Mouse (Mus musculus) MEL (cell line): ENCODE data around the gene Rassf10. TPM values are rescaled to one million over a fixed set of nuclear protein-coding genes. Genes with fewer than 3 reads are reported as not detected.

Experiments
- DNase-seq: peaks from one replicate; pipeline ENCODE4 v3.0.0; 2011; ENCODE audit warnings: low read depth, low spot score
- H3K27ac ChIP-seq: 2 replicates; pipeline ENCODE4 v1.5.1; 2012; ENCODE audit warnings: low read depth, mild to moderate bottlenecking, control low read depth, low read length, moderate library complexity; ENCODE audit not compliant: control insufficient read depth
- H3K27me3 ChIP-seq, 2 experiments: fragments of 150-350 bp in 1 of 2; sonication (generic) in 1 of 2; 2 replicates each; pipeline ENCODE4 v1.6.1; 2012; ENCODE audit warnings: low read length in 2 of 2, mild to moderate bottlenecking in 2 of 2, improper control_type of control experiment in 1 of 2, moderate library complexity in 1 of 2; ENCODE audit not compliant: insufficient read depth in 2 of 2, control insufficient read depth in 1 of 2
- H3K36me3 ChIP-seq, 2 experiments: 2 replicates each; pipeline ENCODE4 v1.6.1; 2012 to 2014; ENCODE audit warnings: low read length in 2 of 2, improper control_type of control experiment in 1 of 2, inconsistent platforms in 1 of 2, mild to moderate bottlenecking in 1 of 2; ENCODE audit not compliant: insufficient read depth in 2 of 2, control insufficient read depth in 1 of 2
- H3K4me1 ChIP-seq, 2 experiments: fragments of 150-350 bp in 1 of 2; sonication (generic) in 1 of 2; 2 replicates each; pipeline ENCODE4 v1.6.1; 2012; ENCODE audit warnings: low read length in 2 of 2, improper control_type of control experiment in 1 of 2, mild to moderate bottlenecking in 1 of 2; ENCODE audit not compliant: insufficient read depth in 2 of 2, control insufficient read depth in 1 of 2
- H3K4me3 ChIP-seq, 2 experiments: fragments of 150-350 bp in 1 of 2; sonication (generic) in 1 of 2; 2 replicates each; pipeline ENCODE4 v1.5.1; 2012; ENCODE audit warnings: low read depth in 2 of 2, low read length in 2 of 2, mild to moderate bottlenecking in 2 of 2, moderate library complexity in 2 of 2, control low read depth in 1 of 2, improper control_type of control experiment in 1 of 2; ENCODE audit not compliant: control insufficient read depth in 1 of 2, insufficient read depth in 1 of 2
- H3K79me2 ChIP-seq: 2 replicates; pipeline ENCODE4 v1.6.1; 2012; ENCODE audit warnings: mild to moderate bottlenecking, low read length, moderate library complexity; ENCODE audit not compliant: control insufficient read depth, poor library complexity, insufficient read depth
- H3K9ac ChIP-seq: 2 replicates; pipeline ENCODE4 v1.6.1; 2012; ENCODE audit warnings: low read depth, mild to moderate bottlenecking, control low read depth, low read length, moderate library complexity; ENCODE audit not compliant: control insufficient read depth, poor library complexity, severe bottlenecking
- H3K9me3 ChIP-seq: fragments of 150-350 bp; sonication (generic); replicated peaks from 2 replicates; pipeline ENCODE4 v1.6.1; 2012; ENCODE audit warnings: mild to moderate bottlenecking, low read length, improper control_type of control experiment, moderate library complexity; ENCODE audit not compliant: insufficient read depth
- CHD1 ChIP-seq: IDR thresholded peaks from 2 replicates; pipeline ENCODE4 v1.6.1; 2012; ENCODE audit warnings: low read depth, mild to moderate bottlenecking, inconsistent platforms, low read length, improper control_type of control experiment
- CTCF ChIP-seq, 3 experiments: IDR thresholded peaks in 2 of 3; conservative IDR thresholded peaks in 1 of 3; 2 replicates each; pipeline ENCODE4 v1.5.1; 2011 to 2012; ENCODE audit warnings: low read length in 3 of 3, low read depth in 2 of 3, mild to moderate bottlenecking in 2 of 3, improper control_type of control experiment in 1 of 3, inconsistent platforms in 1 of 3, mixed read lengths in 1 of 3, moderate library complexity in 1 of 3; ENCODE audit not compliant: control insufficient read depth in 1 of 3, insufficient read depth in 1 of 3, poor library complexity in 1 of 3, severe bottlenecking in 1 of 3
- EP300 ChIP-seq, 2 experiments: IDR thresholded peaks; 2 replicates each; pipeline ENCODE4 v1.6.1; 2011; ENCODE audit warnings: improper control_type of control experiment in 2 of 2, low read length in 2 of 2, low read depth in 1 of 2, mild to moderate bottlenecking in 1 of 2
- GABPA ChIP-seq: IDR thresholded peaks from 2 replicates; pipeline ENCODE4 v1.6.1; 2012; ENCODE audit warnings: low read depth, mild to moderate bottlenecking, inconsistent platforms, low read length, improper control_type of control experiment, moderate library complexity
- HCFC1 ChIP-seq: IDR thresholded peaks from 2 replicates; pipeline ENCODE4 v1.6.1; 2012; ENCODE audit warnings: low read depth, mild to moderate bottlenecking, inconsistent platforms, low read length, improper control_type of control experiment, moderate library complexity
- JUND ChIP-seq: IDR thresholded peaks from 2 replicates; pipeline ENCODE4 v1.6.1; 2011; ENCODE audit warnings: low read depth, mild to moderate bottlenecking, improper control_type of control experiment, low read length
- KAT2A ChIP-seq: conservative IDR thresholded peaks from 2 replicates; pipeline ENCODE4 v1.6.1; 2012; ENCODE audit warnings: low read depth, low read length, improper control_type of control experiment, inconsistent platforms
- MAFK ChIP-seq: IDR thresholded peaks from 2 replicates; pipeline ENCODE4 v1.6.1; 2011; ENCODE audit warnings: low read depth, mild to moderate bottlenecking, low read length, improper control_type of control experiment, borderline replicate concordance
- MAZ ChIP-seq: IDR thresholded peaks from 2 replicates; pipeline ENCODE4 v1.6.1; 2012; ENCODE audit warnings: low read depth, mild to moderate bottlenecking, inconsistent platforms, low read length, improper control_type of control experiment
- MEF2A ChIP-seq: IDR thresholded peaks from 2 replicates; pipeline ENCODE4 v1.6.1; 2014; ENCODE audit warnings: low read depth, mild to moderate bottlenecking, inconsistent platforms, low read length, improper control_type of control experiment; ENCODE audit not compliant: poor library complexity, insufficient replicate concordance, severe bottlenecking; ENCODE audit errors: extremely low read depth
- MXI1 ChIP-seq: IDR thresholded peaks from 2 replicates; pipeline ENCODE4 v1.6.1; 2011; ENCODE audit warnings: mild to moderate bottlenecking, low read depth, low read length, improper control_type of control experiment
- POLR2AphosphoS5 ChIP-seq: IDR thresholded peaks from 2 replicates; pipeline ENCODE4 v1.6.1; 2012; ENCODE audit warnings: low read depth, borderline replicate concordance, mild to moderate bottlenecking, inconsistent platforms, low read length, moderate library complexity, mixed read lengths
- RCOR1 ChIP-seq: IDR thresholded peaks from 2 replicates; pipeline ENCODE4 v1.6.1; 2012; ENCODE audit warnings: low read depth, mild to moderate bottlenecking, inconsistent platforms, low read length, improper control_type of control experiment
- SIN3A ChIP-seq: IDR thresholded peaks from 2 replicates; pipeline ENCODE4 v1.6.1; 2012; ENCODE audit warnings: low read length, improper control_type of control experiment, inconsistent platforms
- USF2 ChIP-seq, 2 experiments: IDR thresholded peaks; 2 replicates each; pipeline ENCODE4 v1.6.1; 2011 to 2012; ENCODE audit warnings: improper control_type of control experiment in 2 of 2, low read length in 2 of 2, borderline replicate concordance in 1 of 2, inconsistent platforms in 1 of 2, low read depth in 1 of 2, mild to moderate bottlenecking in 1 of 2; ENCODE audit not compliant: insufficient read depth in 1 of 2
- ZC3H11A ChIP-seq: IDR thresholded peaks from 2 replicates; pipeline ENCODE4 v1.6.1; 2012; ENCODE audit warnings: low read depth, mild to moderate bottlenecking, inconsistent platforms, low read length, improper control_type of control experiment
- ZKSCAN1 ChIP-seq: IDR thresholded peaks from 2 replicates; pipeline ENCODE4 v1.6.1; 2012; ENCODE audit warnings: low read depth, mild to moderate bottlenecking, inconsistent platforms, low read length, improper control_type of control experiment, moderate library complexity
- ZMIZ1 ChIP-seq: IDR thresholded peaks from 2 replicates; pipeline ENCODE4 v1.6.1; 2012; ENCODE audit warnings: low read depth, mild to moderate bottlenecking, inconsistent platforms, low read length, improper control_type of control experiment, moderate library complexity
- ZNF384 ChIP-seq: IDR thresholded peaks from 2 replicates; pipeline ENCODE4 v1.6.1; 2012; ENCODE audit warnings: low read depth, mild to moderate bottlenecking, inconsistent platforms, low read length, improper control_type of control experiment
- polyA plus RNA-seq, 2 experiments: library from polyadenylated mRNA; stranded (reverse) in 1 of 2; unstranded in 1 of 2; fragments of >175 nt in 1 of 2; fragments of >200 nt in 1 of 2; gene quantifications; 2 replicates each; pipeline versions ENCODE4 v1.2.1 to v1.2.4; 2012; ENCODE audit warnings: low replicate concordance in 2 of 2, low read depth in 1 of 2; ENCODE audit not compliant: insufficient read length in 2 of 2, insufficient read depth in 1 of 2, missing spikeins in 1 of 2
- total RNA-seq: library from RNA; depleted of rRNA; stranded (reverse); fragments of 300-350 nt; gene quantifications from 2 replicates; pipeline ENCODE4 v1.2.3, GENCODE M21; 2012

Rassf10 gene
- total and polyA plus RNA-seq, 3 experiments: not detected

DNA sequence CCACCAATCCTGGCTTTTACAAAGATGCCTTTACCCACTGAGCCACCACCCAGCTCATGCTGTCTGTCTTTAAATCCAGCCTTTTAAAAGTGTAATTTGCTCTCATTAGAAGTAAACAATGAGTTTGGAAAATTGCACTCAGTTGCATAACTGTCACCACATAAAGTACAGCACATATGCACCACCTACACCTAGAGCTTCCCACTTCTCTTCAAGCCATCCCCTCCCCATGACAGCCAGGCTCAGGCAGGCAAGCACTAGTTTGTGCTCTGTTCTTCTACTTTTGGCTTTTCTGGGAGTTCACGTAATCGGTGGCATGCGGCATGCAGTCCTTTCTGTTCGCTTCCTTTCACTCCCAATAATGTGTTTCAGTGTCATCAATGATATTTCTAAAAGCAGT lies 38.2 kb upstream of the Rassf10 start:
- no peak overlapping the region for H3K27ac ChIP-seq
- H3K4me3 ChIP-seq: no peak overlapping the region
- no peak overlapping the region for H3K9ac ChIP-seq
- no peak for TF ChIP-seq POLR2AphosphoS5
- TF ChIP-seq ZNF384: no peak
- TF ChIP-seq CTCF (IDR thresholded peaks at IDR 0.05 in 2 of 3, conservative IDR thresholded peaks at IDR 0.05 in 1 of 3; ENCODE audit: control insufficient read depth in 1 of 3, insufficient read depth in 1 of 3, low read depth in 2 of 3, low read length in 3 of 3, poor library complexity in 1 of 3, severe bottlenecking in 1 of 3): no peak
- no peak for TF ChIP-seq MAFK
- TF ChIP-seq MXI1: no peak
- H3K36me3 ChIP-seq: no peaks in the 10 kb centered on the region
- DNase-seq: no peak
- no peaks in the 10 kb centered on the region for H3K4me1 ChIP-seq
- no peaks in the 10 kb centered on the region for H3K27me3 ChIP-seq
- H3K79me2 ChIP-seq: no peaks in the 10 kb centered on the region
- no peaks in the 10 kb centered on the region for H3K9me3 ChIP-seq

GRCm38 (mm10) chr7:112917613-112918278 lies 36.0 kb upstream of the Rassf10 start:
- Histone ChIP-seq H3K9ac (no peak overlapping the region), H3K9me3 (no peaks in the 10 kb centered on the region), H3K27me3 (no peaks in the 10 kb centered on the region), H3K4me3 (no peak overlapping the region), H3K36me3 (no peaks in the 10 kb centered on the region), H3K4me1 (no peaks in the 10 kb centered on the region), H3K27ac (no peak overlapping the region), H3K79me2 (no peaks in the 10 kb centered on the region)
- TF ChIP-seq RCOR1: no peak
- no peak for TF ChIP-seq HCFC1
- TF ChIP-seq ZKSCAN1: no peak
- no peak for TF ChIP-seq CHD1
- no peak for TF ChIP-seq GABPA
- TF ChIP-seq ZMIZ1: no peak
- no peak for TF ChIP-seq SIN3A
- TF ChIP-seq MEF2A: no peak
- DNase-seq: no peak

DNA sequence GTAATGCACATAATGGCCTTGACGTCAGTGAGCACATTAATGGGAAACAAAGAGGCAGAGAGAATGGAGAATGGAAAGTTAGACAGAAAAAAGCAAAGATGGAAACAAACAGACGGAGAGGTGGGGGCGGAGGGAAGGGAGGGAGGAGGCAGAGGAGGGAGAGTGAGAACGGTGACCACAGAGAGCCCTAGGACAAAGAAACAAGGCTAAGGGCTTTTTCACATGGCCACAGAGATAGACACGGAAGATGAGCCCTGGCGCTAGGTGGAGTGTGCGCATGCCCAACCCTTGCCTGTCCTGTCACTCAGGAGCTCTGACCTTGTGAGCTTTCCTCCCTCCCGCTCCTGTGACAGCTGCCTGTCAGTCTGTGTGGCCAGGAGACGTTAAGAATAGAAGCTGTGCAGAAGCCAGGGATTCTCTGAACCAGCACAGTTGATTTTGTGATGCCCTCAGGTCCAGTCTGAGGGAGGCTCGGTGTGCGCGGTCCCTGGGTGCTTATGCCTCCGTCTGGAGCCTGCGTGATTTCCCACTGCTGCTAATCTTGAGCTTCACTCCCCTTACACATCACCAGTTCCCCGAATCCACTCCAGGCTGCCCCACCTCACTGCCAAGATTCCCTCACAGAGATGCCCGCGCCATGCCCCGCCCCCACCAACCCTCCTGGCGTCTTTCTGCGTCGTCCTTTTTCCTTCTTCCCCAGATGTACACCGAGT lies 35.3 kb upstream of the Rassf10 start:
- Histone ChIP-seq H3K9me3 (no peaks in the 10 kb centered on the region), H3K27me3 (no peaks in the 10 kb centered on the region), H3K27ac (no peak overlapping the region), H3K4me1 (no peaks in the 10 kb centered on the region), H3K79me2 (no peaks in the 10 kb centered on the region), H3K4me3 (no peak overlapping the region), H3K36me3 (no peaks in the 10 kb centered on the region), H3K9ac (no peak overlapping the region)
- TF ChIP-seq KAT2A (no peak), ZNF384 (no peak), JUND (no peak), MAFK (no peak), ZC3H11A (no peak), USF2 (IDR thresholded peaks at IDR 0.05; ENCODE audit: borderline replicate concordance in 1 of 2, insufficient read depth in 1 of 2, low read depth in 1 of 2, low read length in 2 of 2) (no peak), EP300 (IDR thresholded peaks at IDR 0.05; ENCODE audit: low read depth in 1 of 2, low read length in 2 of 2) (no peak), ZKSCAN1 (no peak), RCOR1 (no peak), MAZ (no peak)
- DNase-seq: no peak
